Mouse (Mus musculus) adrenal gland, adult 18-20 months (tissue): ENCODE measurements around the gene Abr. TPM values are rescaled to one million over a fixed set of nuclear protein-coding genes. Genes with fewer than 3 reads are reported as not detected.

Experiments used
- DNase-seq, 2 experiments: peaks; one replicate each; pipeline ENCODE4 v3.0.0; 2021 to 2022; ENCODE audit warnings: low spot score in 2 of 2
- total RNA-seq, 2 experiments: library from RNA; stranded (reverse); gene quantifications; 1 replicate in 1 of 2; 2 replicates in 1 of 2; pipeline ENCODE4 v1.2.3; 2021

Gene Abr
- total RNA-seq, 2 experiments from 2014 or later = 55.4 to 56.2 TPM

GRCm38 (mm10) chr11:76495127-76496028, 126.7 kb downstream of the Abr start:
- DNase-seq = no peak

- DNase-seq = peak; percentile 82
Measured at GRCm38 (mm10) chr11:76494360-76495126, 127.6 kb downstream of the Abr start.

- no peak for DNase-seq
Measured at GRCm38 (mm10) chr11:76493811-76494274, 128.3 kb downstream of the Abr start.

GRCm38 (mm10) chr11:76493167-76493566, 128.9 kb downstream of the Abr start:
- no peak for DNase-seq

GRCm38 (mm10) chr11:76491817-76492216, 130.3 kb downstream of the Abr start:
- DNase-seq = no peak

- no peak for DNase-seq
Measured at GRCm38 (mm10) chr11:76489407-76489806, 132.7 kb downstream of the Abr start.

GRCm38 (mm10) chr11:76487024-76487423, 135.1 kb downstream of the Abr start:
- DNase-seq = no peak

- DNase-seq = no peak
Measured at GRCm38 (mm10) chr11:76484033-76484432, 138.1 kb downstream of the Abr start.

- no peak for DNase-seq
Measured at GRCm38 (mm10) chr11:76483171-76483727, 138.9 kb downstream of the Abr start.

- no peak for DNase-seq
Measured at GRCm38 (mm10) chr11:76482697-76483096, 139.4 kb downstream of the Abr start.

- no peak for DNase-seq
Measured at GRCm38 (mm10) chr11:76482183-76482582, 139.9 kb downstream of the Abr start.

GRCm38 (mm10) chr11:76479729-76480128, 142.4 kb downstream of the Abr start:
- no peak for DNase-seq

- DNase-seq = no peak
Measured at GRCm38 (mm10) chr11:76478676-76479655, 143.1 kb downstream of the Abr start.

- no peak for DNase-seq
Measured at GRCm38 (mm10) chr11:76477095-76477525, 145.0 kb downstream of the Abr start.

- no peak for DNase-seq
Measured at GRCm38 (mm10) chr11:76476376-76477094, 145.6 kb downstream of the Abr start.

- DNase-seq = no peak
Measured at GRCm38 (mm10) chr11:76472617-76473016, 149.5 kb downstream of the Abr start.

GRCm38 (mm10) chr11:76469311-76469998, 152.7 kb downstream of the Abr start:
- peak in 1 of 2 experiments; percentile 39 for DNase-seq

- DNase-seq = no peak
Measured at GRCm38 (mm10) chr11:76468347-76468746, 153.8 kb downstream of the Abr start.

GRCm38 (mm10) chr11:76467487-76468005, 154.6 kb downstream of the Abr start:
- no peak for DNase-seq
